Mouse (Mus musculus) ES-Bruce4 (cell line): ENCODE data around the gene H1fnt. TPM values are rescaled to one million over a fixed set of nuclear protein-coding genes. Genes with fewer than 3 reads are reported as not detected.

Source experiments
- H3K27ac ChIP-seq: 2 replicates; pipeline ENCODE4 v1.5.1; 2012; ENCODE audit warnings: low read length, inconsistent platforms; ENCODE audit not compliant: insufficient read depth
- H3K27me3 ChIP-seq: 2 replicates; pipeline ENCODE4 v1.6.1; 2012; ENCODE audit warnings: mild to moderate bottlenecking, low read length, inconsistent platforms; ENCODE audit not compliant: control insufficient read depth, poor library complexity, insufficient read depth, severe bottlenecking
- H3K36me3 ChIP-seq: 2 replicates; pipeline ENCODE4 v1.6.1; 2012; ENCODE audit warnings: inconsistent platforms, mild to moderate bottlenecking, low read length, moderate library complexity; ENCODE audit not compliant: control insufficient read depth, poor library complexity, insufficient read depth, severe bottlenecking
- H3K4me1 ChIP-seq: one replicate; pipeline ENCODE4 v1.8.1; 2011; ENCODE audit warnings: low read length; ENCODE audit not compliant: control insufficient read depth, insufficient read depth
- H3K4me3 ChIP-seq: 2 replicates; pipeline ENCODE4 v1.5.1; 2011; ENCODE audit warnings: low read depth, mild to moderate bottlenecking, low read length
- H3K9ac ChIP-seq: 2 replicates; pipeline ENCODE4 v1.6.1; 2012; ENCODE audit warnings: low read depth, mild to moderate bottlenecking, inconsistent platforms; ENCODE audit not compliant: poor library complexity, severe bottlenecking
- H3K9me3 ChIP-seq: replicated peaks from 2 replicates; pipeline ENCODE4 v1.6.1; 2012; ENCODE audit warnings: mild to moderate bottlenecking, low read length, inconsistent platforms; ENCODE audit not compliant: control insufficient read depth, poor library complexity, insufficient read depth, severe bottlenecking
- CTCF ChIP-seq: IDR thresholded peaks from one replicate; pipeline ENCODE4 v1.8.1; 2011; ENCODE audit warnings: low read depth, low read length
- EP300 ChIP-seq: IDR thresholded peaks from 2 replicates; pipeline ENCODE4 v1.6.1; 2011; ENCODE audit warnings: low read depth, low read length; ENCODE audit not compliant: insufficient read depth
- POLR2A ChIP-seq: IDR thresholded peaks from one replicate; pipeline ENCODE4 v1.8.1; 2011; ENCODE audit warnings: low read length; ENCODE audit not compliant: insufficient read depth
- polyA plus RNA-seq: library from polyadenylated mRNA; stranded (reverse); fragments of >200 nt; gene quantifications from 2 replicates; pipeline ENCODE4 v1.2.4, GENCODE M21; 2011; ENCODE audit warnings: low read depth; ENCODE audit not compliant: missing spikeins, insufficient read depth, insufficient read length

The H1fnt gene
- polyA plus RNA-seq, 1 experiment: not detected

DNA sequence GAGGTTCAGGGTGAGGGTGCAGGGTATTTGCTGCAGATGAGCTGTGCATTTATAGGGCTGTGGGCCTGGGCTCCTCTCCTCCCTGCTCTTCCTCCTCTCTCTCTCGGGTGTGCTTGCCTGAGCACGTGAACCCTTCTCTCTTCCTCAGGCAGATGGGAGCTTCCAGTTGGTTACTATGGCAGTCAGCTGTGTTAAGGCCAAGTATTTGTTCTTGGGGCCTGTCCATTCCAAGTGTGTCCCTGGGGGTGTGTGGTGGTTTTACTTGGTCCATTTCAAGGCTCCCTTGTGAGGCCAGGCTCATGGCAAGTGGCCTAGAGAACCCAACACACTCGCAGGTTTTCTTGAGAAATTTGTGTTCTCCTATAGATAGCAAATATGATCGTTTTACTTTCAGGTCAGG lies 36.2 kb downstream of the H1fnt start, which contains the start of the genes Gm44579 and Olfr287:
TSS of gene Gm44579 (minus strand) at position 101 of the 400 bp plus-strand sequence.
TSS of gene Olfr287 (minus strand) at position 180 of the 400 bp plus-strand sequence.
- H3K9ac ChIP-seq: no peak within 1 kb of the TSS
- no peak within 1 kb of the TSS for H3K27ac ChIP-seq
- no peaks in the 10 kb centered on the region for H3K36me3 ChIP-seq
- TF ChIP-seq CTCF (no peak), EP300 (no peak), POLR2A (no peak)
- no peaks in the 10 kb centered on the region for H3K27me3 ChIP-seq
- no peak within 1 kb of the TSS for H3K4me3 ChIP-seq
- no peaks in the 10 kb centered on the region for H3K4me1 ChIP-seq
- no peaks in the 10 kb centered on the region for H3K9me3 ChIP-seq

DNA sequence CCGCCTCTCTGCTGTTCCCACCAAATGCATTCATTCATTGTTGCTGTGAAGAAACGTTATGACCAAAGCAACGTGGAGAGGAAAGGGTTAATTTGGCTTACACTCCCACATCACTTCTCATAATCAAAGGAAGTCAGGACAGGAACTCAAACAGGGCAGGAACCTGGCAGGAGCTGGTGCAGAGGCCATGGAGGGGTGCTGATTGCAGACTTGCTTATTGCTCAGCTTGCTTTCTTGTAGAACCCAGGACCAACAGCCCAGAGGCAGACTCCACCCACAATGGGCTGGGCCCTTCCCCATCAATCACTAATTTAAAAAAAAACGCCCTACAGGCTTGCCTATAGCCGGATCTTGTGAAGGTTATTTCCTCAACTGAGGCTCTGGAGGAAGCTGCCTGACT lies 43.0 kb downstream of the H1fnt start:
- H3K27ac ChIP-seq: no peak overlapping the region
- H3K4me3 ChIP-seq: no peak overlapping the region
- no peaks in the 10 kb centered on the region for H3K9me3 ChIP-seq
- no peaks in the 10 kb centered on the region for H3K36me3 ChIP-seq
- H3K27me3 ChIP-seq: no peaks in the 10 kb centered on the region
- no peaks in the 10 kb centered on the region for H3K4me1 ChIP-seq
- H3K9ac ChIP-seq: no peak overlapping the region
- no peak for TF ChIP-seq EP300
- no peak for TF ChIP-seq POLR2A
- no peak for TF ChIP-seq CTCF

DNA sequence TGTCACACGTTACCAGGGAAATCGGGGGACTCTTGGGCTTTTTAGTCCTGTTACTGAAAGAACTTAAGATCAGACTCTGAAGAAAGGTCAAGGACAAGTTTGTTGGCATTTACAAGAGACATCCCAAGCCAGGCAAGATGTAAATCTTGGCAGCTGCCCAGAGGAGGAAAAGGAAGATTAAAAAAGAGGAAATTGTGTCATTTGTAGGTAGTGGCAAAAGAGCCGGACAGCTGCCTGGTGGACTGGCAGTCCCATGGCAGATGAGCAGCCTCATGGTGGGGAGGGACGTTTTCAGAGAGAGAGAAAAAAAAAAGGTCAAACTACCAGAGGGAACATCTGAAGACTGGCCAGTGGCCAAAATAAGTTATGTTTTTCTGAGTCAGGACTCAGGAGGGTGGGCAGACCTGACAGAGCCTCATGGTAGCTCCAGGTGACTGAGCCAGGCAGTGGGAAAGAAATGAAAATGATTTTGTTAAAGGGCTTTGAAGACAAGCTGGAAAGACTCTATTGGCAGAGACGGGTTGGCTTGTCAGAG lies 43.7 kb downstream of the H1fnt start:
- no peaks in the 10 kb centered on the region for H3K36me3 ChIP-seq
- no peak overlapping the region for H3K4me3 ChIP-seq
- H3K27ac ChIP-seq: no peak overlapping the region
- TF ChIP-seq POLR2A (no peak), EP300 (no peak), CTCF (no peak)
- no peak overlapping the region for H3K9ac ChIP-seq
- no peaks in the 10 kb centered on the region for H3K27me3 ChIP-seq
- H3K9me3 ChIP-seq: no peaks in the 10 kb centered on the region
- H3K4me1 ChIP-seq: no peaks in the 10 kb centered on the region

DNA sequence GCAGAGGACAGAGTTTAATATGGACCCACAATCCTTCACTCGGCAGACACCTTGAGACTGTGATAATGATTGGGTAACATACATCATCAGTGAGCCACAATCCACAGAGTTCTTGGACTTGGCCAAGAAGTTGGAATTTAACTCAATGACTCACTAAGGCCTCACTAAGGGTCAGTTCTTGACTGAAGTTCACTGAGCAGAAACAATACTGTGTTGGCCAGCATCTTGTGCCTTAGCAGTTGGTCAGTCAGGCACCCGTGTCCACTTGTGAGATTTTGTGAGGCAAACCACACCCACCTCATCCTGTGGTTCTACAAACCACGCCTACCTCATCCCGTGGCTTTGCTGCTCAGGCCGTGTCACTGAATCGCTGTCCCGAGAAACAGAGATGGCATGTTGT lies 47.4 kb downstream of the H1fnt start:
- H3K4me3 ChIP-seq: no peak overlapping the region
- no peaks in the 10 kb centered on the region for H3K9me3 ChIP-seq
- H3K4me1 ChIP-seq: no peaks in the 10 kb centered on the region
- no peak overlapping the region for H3K27ac ChIP-seq
- H3K36me3 ChIP-seq: no peaks in the 10 kb centered on the region
- no peak for TF ChIP-seq EP300
- no peak overlapping the region for H3K9ac ChIP-seq
- H3K27me3 ChIP-seq: no peaks in the 10 kb centered on the region

Other genes with a start within 250 kb of the H1fnt start
- gene Pfkm, start 164.7 kb downstream of the H1fnt start, polyA plus RNA-seq: 39.8 and 42.8 TPM in 2 replicates
- 69.2 and 70.6 TPM in 2 replicates for gene Senp1, start 163.5 kb downstream of the H1fnt start, polyA plus RNA-seq
- 34.7 and 34.9 TPM in 2 replicates for gene Asb8, start 91.7 kb downstream of the H1fnt start, polyA plus RNA-seq
- 0.81 and 1.8 TPM in 2 replicates for gene Ccdc184, start 90.1 kb downstream of the H1fnt start, polyA plus RNA-seq
- gene Olfr288, start 61.8 kb downstream of the H1fnt start, polyA plus RNA-seq: not detected in 2 replicates
- gene Gm44579, start 36.3 kb downstream of the H1fnt start, polyA plus RNA-seq: not detected in 2 replicates
- gene Olfr287, start 36.2 kb downstream of the H1fnt start, polyA plus RNA-seq: not detected in 2 replicates
- not detected in 2 replicates for gene Olfr286, start 22.8 kb downstream of the H1fnt start, polyA plus RNA-seq
- 0.18 and 0.52 TPM in 2 replicates for gene Zfp641, start 38.9 kb upstream of the H1fnt start, polyA plus RNA-seq
- gene Olfr285, start 60.1 kb upstream of the H1fnt start, polyA plus RNA-seq: not detected in 2 replicates
- gene Olfr284, start 83.7 kb upstream of the H1fnt start, polyA plus RNA-seq: not detected in 2 replicates
- not detected in 2 replicates for gene Olfr283, start 123.7 kb upstream of the H1fnt start, polyA plus RNA-seq
- not detected in 2 replicates for gene Olfr282, start 173.9 kb upstream of the H1fnt start, polyA plus RNA-seq
- gene Olfr281, start 195.3 kb upstream of the H1fnt start, polyA plus RNA-seq: not detected in 2 replicates
- not detected in 2 replicates for gene OR5BS1P, start 212.6 kb upstream of the H1fnt start, polyA plus RNA-seq
- not detected in 2 replicates for gene Lalba, start 225.4 kb upstream of the H1fnt start, polyA plus RNA-seq
- 0.10 TPM in 1 of 2 replicates, not detected in the other for gene Olfr279, start 235.1 kb upstream of the H1fnt start, polyA plus RNA-seq